Mouse (Mus musculus): ENCODE results near the gene Rab11fip3. TPM values are rescaled to one million over a fixed set of nuclear protein-coding genes. Genes with fewer than 3 reads are reported as not detected.
A peak's percentile ranks its signal among the peaks of the same experiment; 100 is the strongest.

Gene Rab11fip3
- total RNA-seq, 2 experiments from 2014 or later, result 30.6 to 30.7 TPM

DNA sequence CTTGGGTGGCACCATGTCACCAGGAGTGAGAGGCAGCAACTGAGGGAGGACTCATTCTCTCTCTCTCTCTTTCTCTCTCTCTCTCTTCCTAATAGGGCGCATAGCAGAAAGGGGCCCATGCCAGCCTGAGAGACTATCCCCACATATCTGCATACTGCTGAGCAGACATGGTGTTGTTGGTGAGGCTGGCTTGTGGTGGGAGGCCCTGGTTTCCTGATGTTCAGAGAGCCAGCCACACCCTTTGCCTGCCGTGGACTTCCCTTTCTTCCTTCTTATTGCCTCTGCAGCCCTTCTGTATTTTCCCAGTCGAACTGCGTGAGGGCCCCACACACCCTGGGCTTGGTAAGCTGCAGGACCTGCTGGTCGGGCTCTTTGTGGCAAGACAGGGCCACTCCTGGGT lies 79.0 kb downstream of the Rab11fip3 start:
- DNase-seq, result no peak

GRCm38 (mm10) chr17:25985306-25986294 lies 83.8 kb downstream of the Rab11fip3 start, which contains the start of gene Capn15:
Gene Capn15, minus strand, starts transcription at chr17:25985796.
- peak; percentile 93 to 97 for DNase-seq

DNA sequence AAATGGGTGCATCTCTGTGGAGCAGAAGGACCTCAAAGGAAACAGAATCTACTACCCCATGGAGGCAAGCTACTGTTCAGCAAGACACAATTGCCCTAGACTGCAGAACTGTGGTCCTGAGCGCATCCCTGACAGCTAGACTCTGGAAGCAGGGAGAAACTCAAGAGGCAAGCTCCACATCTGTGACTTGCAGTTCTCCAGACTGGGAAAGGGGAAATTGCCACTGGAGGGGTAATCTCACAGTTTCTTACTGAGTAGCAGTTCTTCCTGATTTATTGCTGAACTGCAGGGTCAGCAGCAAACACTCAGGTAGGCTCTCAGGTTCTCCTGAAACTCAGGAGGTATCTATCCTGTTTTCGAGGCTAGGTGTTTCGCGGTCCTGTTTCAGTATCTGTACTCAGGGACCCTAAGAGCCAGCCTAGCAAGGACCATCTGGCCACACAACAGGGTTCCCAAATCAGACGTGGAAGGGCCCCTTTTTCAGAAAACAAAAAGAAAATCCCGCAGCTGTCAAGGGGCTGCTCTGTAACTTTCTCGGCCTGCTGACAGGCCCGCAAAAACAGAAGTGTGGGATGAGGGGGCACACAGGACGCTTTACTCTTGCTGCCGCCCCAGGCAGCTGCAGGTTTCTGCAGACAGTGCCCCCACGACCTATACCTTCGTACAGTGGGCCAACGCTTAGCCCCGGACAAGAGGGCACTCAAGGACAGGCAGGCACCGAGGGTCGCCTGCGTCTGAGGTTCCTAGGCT lies 84.6 kb downstream of the Rab11fip3 start:
- DNase-seq, result no peak

GRCm38 (mm10) chr17:25984066-25984465 lies 85.3 kb downstream of the Rab11fip3 start:
- DNase-seq, result no peak

- no peak for DNase-seq
Measured at GRCm38 (mm10) chr17:25982913-25983312, 86.4 kb downstream of the Rab11fip3 start.

- peak; percentile 66 to 74 for DNase-seq
Measured at GRCm38 (mm10) chr17:25980854-25981253, 88.5 kb downstream of the Rab11fip3 start.

GRCm38 (mm10) chr17:25979829-25980738 lies 89.3 kb downstream of the Rab11fip3 start:
- no peak for DNase-seq

DNA sequence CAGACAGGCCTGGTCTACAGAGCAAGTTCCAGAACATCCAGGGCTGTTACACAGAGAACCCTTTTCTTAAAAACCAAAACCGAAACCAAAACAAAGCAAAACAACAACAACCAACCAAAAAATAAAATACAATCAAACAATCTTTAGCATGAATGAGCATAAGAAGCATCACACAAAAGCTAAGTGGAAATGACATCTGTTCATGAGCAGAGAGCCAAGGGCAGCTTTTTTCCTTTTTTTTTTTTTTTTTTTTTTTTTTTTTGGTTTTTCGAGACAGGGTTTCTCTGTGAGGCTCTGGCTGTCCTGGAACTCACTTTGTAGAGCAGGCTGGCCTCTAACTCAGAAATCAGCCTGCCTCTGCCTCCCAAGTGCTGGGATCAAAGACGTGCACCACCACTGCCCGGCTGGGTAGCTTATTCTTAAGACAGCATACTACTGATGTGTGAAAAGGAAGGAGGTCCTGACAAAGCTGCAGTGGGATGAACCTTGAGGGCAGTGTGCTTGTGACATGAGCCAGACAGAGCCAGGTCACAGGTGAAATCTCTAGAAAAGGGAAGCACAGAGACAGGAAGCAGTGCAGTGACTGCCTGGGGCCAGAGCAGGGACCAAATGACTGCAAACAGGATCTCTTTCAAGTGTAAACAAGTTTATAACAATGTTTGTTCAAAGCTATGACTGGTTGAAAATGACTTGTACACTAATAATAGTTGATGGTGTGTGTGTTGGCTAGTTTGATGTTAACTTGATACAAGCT lies 98.2 kb downstream of the Rab11fip3 start:
- no peak for DNase-seq

DNA sequence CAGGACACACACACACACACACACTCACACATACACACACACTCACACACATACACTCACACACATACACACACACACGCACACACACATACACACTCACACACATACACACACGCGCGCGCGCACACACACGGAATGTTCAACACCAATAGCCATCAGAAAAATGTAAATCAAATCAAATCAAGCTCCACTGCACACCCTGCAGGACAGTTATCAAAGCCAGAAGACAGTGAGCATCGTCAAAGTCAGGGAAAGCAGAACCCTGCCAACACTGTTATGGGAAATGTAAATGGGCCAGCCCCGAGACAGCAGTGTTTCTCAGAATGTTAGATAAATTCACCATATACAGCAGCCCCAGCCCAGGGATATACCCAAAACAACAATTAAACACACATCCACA lies 98.9 kb downstream of the Rab11fip3 start:
- no peak for DNase-seq

DNA sequence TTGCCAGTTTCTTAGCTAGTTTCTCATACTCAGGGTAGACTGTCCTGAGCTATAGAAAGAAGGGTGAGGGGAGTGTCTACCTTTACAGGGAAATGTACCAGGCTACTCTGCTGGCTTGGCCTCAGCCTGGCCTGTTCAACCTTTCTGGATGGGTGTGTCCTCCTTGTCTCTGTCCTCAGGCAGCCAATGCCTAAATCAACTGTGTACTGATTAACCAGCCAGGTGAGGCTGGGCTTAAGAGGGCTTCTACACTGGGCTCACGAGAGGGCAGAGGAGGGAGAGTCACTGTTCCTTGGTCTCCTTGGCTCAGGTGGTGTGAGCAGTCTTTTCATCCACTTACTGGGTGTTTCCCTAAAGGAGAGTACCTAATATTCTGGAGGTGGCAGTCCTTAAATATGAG lies 101.2 kb downstream of the Rab11fip3 start:
- no peak for DNase-seq

GRCm38 (mm10) chr17:25967652-25968051 lies 101.7 kb downstream of the Rab11fip3 start:
- peak; percentile 46 to 47 for DNase-seq

DNA sequence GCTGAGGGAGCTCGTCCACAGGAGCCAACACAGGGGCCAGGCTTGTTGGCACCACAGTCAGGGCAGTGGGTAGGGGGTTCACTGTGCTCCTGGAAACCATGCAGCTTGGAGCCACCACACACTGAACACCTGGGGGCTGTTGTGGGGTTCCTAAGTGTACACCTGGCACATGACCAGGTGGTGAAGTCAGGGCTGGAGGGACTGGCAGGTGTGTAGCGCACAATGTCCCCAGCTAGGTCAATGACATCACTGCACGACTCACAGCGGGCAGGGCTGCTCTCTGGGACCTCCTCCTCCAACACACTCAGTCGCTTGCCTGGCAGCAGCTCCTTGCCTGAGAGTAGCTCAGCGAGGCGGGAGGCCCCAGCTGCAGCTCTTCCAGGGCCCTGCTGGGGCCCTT lies 105.1 kb downstream of the Rab11fip3 start:
- DNase-seq, result no peak

DNA sequence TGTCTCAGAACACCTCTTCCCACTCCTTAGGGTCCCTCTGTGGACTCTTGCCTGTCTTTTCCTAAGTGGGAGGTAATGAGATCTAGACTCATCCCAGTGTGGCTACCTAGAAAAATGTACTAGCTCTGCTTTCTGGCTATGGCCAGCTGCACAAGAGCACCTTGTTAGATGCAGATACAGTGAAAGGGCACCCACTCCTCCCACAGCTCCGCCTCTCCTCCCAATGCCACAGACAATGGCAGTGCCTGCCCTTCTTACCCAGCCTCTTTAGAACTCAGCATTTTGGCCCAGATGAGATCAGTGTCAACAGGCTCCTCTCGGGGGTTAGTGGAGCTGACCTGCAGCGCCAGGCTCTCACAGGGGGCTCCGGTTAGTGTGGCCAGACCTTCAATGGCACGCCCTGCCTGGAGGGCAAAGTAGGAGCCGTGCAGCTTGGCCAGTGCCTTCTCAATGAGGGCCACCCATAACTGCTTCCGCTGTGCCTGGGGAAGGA lies 106.9 kb downstream of the Rab11fip3 start:
- DNase-seq, result no peak

GRCm38 (mm10) chr17:25961566-25961965 lies 107.8 kb downstream of the Rab11fip3 start:
- DNase-seq, result no peak

GRCm38 (mm10) chr17:25959630-25960467 lies 109.5 kb downstream of the Rab11fip3 start:
- DNase-seq, result no peak

GRCm38 (mm10) chr17:25958771-25959494 lies 110.4 kb downstream of the Rab11fip3 start:
- DNase-seq, result no peak

GRCm38 (mm10) chr17:25957586-25958051 lies 111.7 kb downstream of the Rab11fip3 start:
- DNase-seq, result no peak

DNA sequence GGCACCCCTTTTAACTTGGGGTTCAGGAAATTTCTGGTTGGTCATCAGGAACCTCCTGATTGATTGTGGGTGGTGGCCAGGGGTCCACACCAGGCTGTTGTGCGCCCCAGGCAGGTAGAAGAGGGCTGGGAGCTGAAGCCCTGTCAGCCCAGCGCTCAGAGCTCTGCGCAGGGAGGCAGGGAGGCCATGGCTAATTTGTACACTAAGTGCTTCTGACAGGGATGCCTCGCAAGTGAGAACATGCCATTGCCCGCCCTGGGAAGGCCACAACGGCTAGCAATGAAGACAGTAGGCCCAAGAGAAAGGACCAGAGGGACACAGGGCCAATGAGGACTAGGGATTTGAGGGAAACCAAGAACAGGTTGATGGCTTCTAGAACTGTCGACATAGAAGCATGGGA lies 112.7 kb downstream of the Rab11fip3 start:
- DNase-seq, result no peak

GRCm38 (mm10) chr17:25956201-25956600 lies 113.2 kb downstream of the Rab11fip3 start:
- no peak for DNase-seq
